In the genomic region with DNA sequence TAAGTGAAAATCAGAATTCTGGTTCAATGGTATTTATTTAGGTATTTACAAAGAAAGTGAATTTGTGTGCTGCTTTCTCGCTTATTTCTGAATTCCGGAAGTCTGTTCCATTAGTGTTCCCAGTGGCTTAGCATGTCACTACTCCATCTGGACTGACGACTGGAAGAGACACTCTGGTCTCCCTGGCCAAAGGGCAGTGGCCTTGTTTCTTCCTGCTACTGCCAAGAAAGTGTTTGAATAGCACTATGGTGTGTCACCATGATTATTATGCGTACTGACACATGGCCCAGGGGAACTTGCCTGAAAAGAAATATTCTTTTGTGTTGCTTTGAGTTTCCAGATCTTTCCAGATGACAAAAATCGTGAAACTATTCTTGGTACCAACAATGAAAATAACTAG, we compare ENCODE assay signal across 22 mouse cellular contexts.
A peak's percentile ranks its signal among the peaks of the same experiment; 100 is the strongest.
DNase-seq lines count a peak whose midpoint lies in the region; ATAC-seq lines count a peak whose summit lies in the region.
"Had no signal": no experiment of that assay in that cellular context is flagged by ENCODE, and none has a peak within 500 bp of the region (broad histone marks: within the 10 kb centered on the region; RNA-seq: fewer than 3 reads in every experiment).

No protein-coding gene starts in this region.

- 63% methylated on average over 5 of the region's 5 CpGs for WGBS in hindbrain, embryonic 15.5 days
- 62% methylated on average over 5 of the region's 5 CpGs for WGBS in hindbrain, embryonic 12.5 days
- 76% methylated on average over 5 of the region's 5 CpGs for WGBS in heart, embryonic 11.5 days (ENCODE audit: insufficient replicate concordance)

- intact Hi-C loops in left cerebral cortex, postnatal 4 days (cut with DNase I): no loop called here
- intact Hi-C loops in left cerebral cortex, postnatal 25 days (cut with DNase I): loop anchor here (10.0 kb wide), 1 partner anchor 264 kb away; the partner anchor contains the start of gene Ctnnd2

- no peak overlapping the region for H3K4me3 ChIP-seq in hindbrain, embryonic 15.5 days
- no peak overlapping the region for H3K4me3 ChIP-seq in hindbrain, embryonic 12.5 days
- no peak overlapping the region for H3K4me3 ChIP-seq in heart, embryonic 11.5 days (ENCODE audit: low read depth, low read length)
- H3K4me3 ChIP-seq: embryonic facial prominence, embryonic 13.5 days; forebrain, embryonic 12.5 days; gastrocnemius, adult 2 months; heart, embryonic 13.5 days; intestine, embryonic 15.5 days had no signal

- peaks cover 7% of the 10 kb centered on the region; the same call in 1 of the 2 replicates for H3K4me1 ChIP-seq in hindbrain, embryonic 15.5 days (replicated peaks)
- H3K4me1 ChIP-seq in hindbrain, embryonic 12.5 days: no peaks in the 10 kb centered on the region
- H3K4me1 ChIP-seq in heart, embryonic 11.5 days (ENCODE audit: control insufficient read depth, insufficient read depth, low read length): no peaks in the 10 kb centered on the region
- H3K4me1 ChIP-seq: embryonic facial prominence, embryonic 13.5 days; heart, embryonic 13.5 days; intestine, embryonic 15.5 days had no signal

- ATAC-seq in hindbrain, embryonic 15.5 days (ENCODE audit: low FRiP score, low read depth): peak; percentile 38; the same call in 1 of the 2 replicates
- ATAC-seq in hindbrain, embryonic 12.5 days (ENCODE audit: low FRiP score): no peak
- no peak for ATAC-seq in heart, embryonic 11.5 days (replicated peaks; ENCODE audit: insufficient number of reproducible peaks, low FRiP score, low TSS enrichment)
- ATAC-seq: CD4-positive, CD25-positive, alpha-beta regulatory T cell, adult 4 months; forebrain, embryonic 16.5 days; intestine, embryonic 15.5 days had no signal

- H3K27ac ChIP-seq in hindbrain, embryonic 15.5 days (replicated peaks): no peak overlapping the region
- H3K27ac ChIP-seq in hindbrain, embryonic 12.5 days: no peak overlapping the region
- H3K27ac ChIP-seq in heart, embryonic 11.5 days (ENCODE audit: low read depth, low read length): no peak overlapping the region
- H3K27ac ChIP-seq: embryonic facial prominence, embryonic 13.5 days; forebrain, embryonic 12.5 days; gastrocnemius, adult 2 months; heart, embryonic 13.5 days; intestine, embryonic 15.5 days had no signal

- no peaks in the 10 kb centered on the region for H3K9me3 ChIP-seq in hindbrain, embryonic 15.5 days
- no peaks in the 10 kb centered on the region for H3K9me3 ChIP-seq in hindbrain, embryonic 12.5 days (replicated peaks)
- H3K9me3 ChIP-seq in heart, embryonic 11.5 days (replicated peaks; ENCODE audit: control insufficient read depth, low read length): no peaks in the 10 kb centered on the region
- H3K9me3 ChIP-seq: embryonic facial prominence, embryonic 13.5 days; forebrain, embryonic 12.5 days; G1E; heart, embryonic 13.5 days; intestine, embryonic 15.5 days had no signal

- H3K9ac ChIP-seq in hindbrain, embryonic 15.5 days: no peak overlapping the region
- H3K9ac ChIP-seq in hindbrain, embryonic 12.5 days: no peak overlapping the region
- no peak overlapping the region for H3K9ac ChIP-seq in heart, embryonic 11.5 days (ENCODE audit: low read depth, low read length)
- H3K9ac ChIP-seq: embryonic facial prominence, embryonic 13.5 days; forebrain, embryonic 12.5 days; heart, embryonic 13.5 days; intestine, embryonic 15.5 days had no signal

- peak; percentile 25 for DNase-seq in left cerebral cortex, postnatal 4 days
- no peak for DNase-seq in left cerebral cortex, postnatal 25 days (ENCODE audit: low spot score in 2 of 2)
- DNase-seq in Muller cell, postnatal 12 days (ENCODE audit: inconsistent ontology term): peak; percentile 91
- DNase-seq in brain, adult 2 months (ENCODE audit: low read depth, low spot score): peak; percentile 57
- no peak for DNase-seq in ovary, adult 18-20 months (ENCODE audit: low spot score)
- DNase-seq: adrenal gland, postnatal 14 days; B cell, adult 2 months; cerebellum, adult 8-10 months; cerebellum, postnatal 36 days; gastrocnemius, adult 2 months; gastrocnemius, postnatal 25 days; heart, postnatal 4 days had no signal

- H3K4me2 ChIP-seq in hindbrain, embryonic 15.5 days: no peak overlapping the region
- no peak overlapping the region for H3K4me2 ChIP-seq in hindbrain, embryonic 12.5 days (replicated peaks)
- H3K4me2 ChIP-seq in heart, embryonic 11.5 days: no peak overlapping the region
- H3K4me2 ChIP-seq: embryonic facial prominence, embryonic 13.5 days; forebrain, embryonic 12.5 days; heart, embryonic 13.5 days; intestine, embryonic 15.5 days had no signal

- no peaks in the 10 kb centered on the region for H3K27me3 ChIP-seq in hindbrain, embryonic 15.5 days
- H3K27me3 ChIP-seq in hindbrain, embryonic 12.5 days: no peaks in the 10 kb centered on the region
- no peaks in the 10 kb centered on the region for H3K27me3 ChIP-seq in heart, embryonic 11.5 days (ENCODE audit: control insufficient read depth, insufficient read depth, low read length)
- H3K27me3 ChIP-seq: embryonic facial prominence, embryonic 13.5 days; forebrain, embryonic 12.5 days; heart, embryonic 13.5 days; intestine, embryonic 15.5 days had no signal

- H3K36me3 ChIP-seq in hindbrain, embryonic 15.5 days: no peaks in the 10 kb centered on the region
- no peaks in the 10 kb centered on the region for H3K36me3 ChIP-seq in hindbrain, embryonic 12.5 days
- no peaks in the 10 kb centered on the region for H3K36me3 ChIP-seq in heart, embryonic 11.5 days (ENCODE audit: control insufficient read depth, insufficient read depth, low read length)
- H3K36me3 ChIP-seq: embryonic facial prominence, embryonic 13.5 days; forebrain, embryonic 12.5 days; G1E; heart, embryonic 13.5 days; intestine, embryonic 15.5 days had no signal

Comparison
In these comparisons a context has a peak if more than half of its experiments do, and no peak if none do; other contexts are left out.
1. DNase-seq: peak in left cerebral cortex, postnatal 4 days (single experiment), Muller cell, postnatal 12 days (single experiment) and brain, adult 2 months (single experiment); none in left cerebral cortex, postnatal 25 days (0 of 2) and ovary, adult 18-20 months (single experiment).